ENCODE assay signal across 27 mouse cellular contexts in genomic region chr1:187278472-187278871, GRCm38 (mm10).
DNase-seq lines count a peak whose midpoint lies in the region; ATAC-seq and TF ChIP-seq lines count a peak whose summit lies in the region.
"Had no signal": no experiment of that assay in that cellular context is flagged by ENCODE, and none has a peak within 500 bp of the region (broad histone marks: within the 10 kb centered on the region; RNA-seq: fewer than 3 reads in every experiment).

No protein-coding gene starts in this region.

- TF ChIP-seq EP300 in heart, adult 2 months (IDR thresholded peaks at IDR 0.05; ENCODE audit: insufficient read depth, low read depth, low read length): no peak

- intact Hi-C loops in heart, adult 2 months (cut with DNase I): no loop called here

- H3ac ChIP-seq in C2C12 (ENCODE audit: control insufficient read depth, insufficient read length, low read depth): no peak overlapping the region

- TF ChIP-seq CTCF in C2C12 (IDR thresholded peaks at IDR 0.05; ENCODE audit: control insufficient read depth, insufficient read depth, insufficient read length): no peak
- TF ChIP-seq CTCF in heart, adult 2 months (IDR thresholded peaks at IDR 0.05): no peak

- no peaks in the 10 kb centered on the region for H3K36me3 ChIP-seq in neural tube, embryonic 13.5 days
- H3K36me3 ChIP-seq in C2C12 (ENCODE audit: control insufficient read depth, insufficient read depth): no peaks in the 10 kb centered on the region
- no peaks in the 10 kb centered on the region for H3K36me3 ChIP-seq in neural tube, embryonic 14.5 days (ENCODE audit: control insufficient read depth, insufficient read depth, low read length)
- no peaks in the 10 kb centered on the region for H3K36me3 ChIP-seq in heart, adult 2 months (ENCODE audit: control insufficient read depth, insufficient read depth, low read length)
- H3K36me3 ChIP-seq: embryonic facial prominence, embryonic 13.5 days; embryonic facial prominence, embryonic 15.5 days; forebrain, embryonic 10.5 days; forebrain, embryonic 12.5 days had no signal

- no peak overlapping the region for H3K4me2 ChIP-seq in neural tube, embryonic 13.5 days
- H3K4me2 ChIP-seq in neural tube, embryonic 14.5 days (ENCODE audit: low read depth, low read length): no peak overlapping the region
- H3K4me2 ChIP-seq: embryonic facial prominence, embryonic 13.5 days; embryonic facial prominence, embryonic 15.5 days; forebrain, embryonic 12.5 days had no signal

- no peaks in the 10 kb centered on the region for H3K9me3 ChIP-seq in neural tube, embryonic 13.5 days
- no peaks in the 10 kb centered on the region for H3K9me3 ChIP-seq in neural tube, embryonic 14.5 days (ENCODE audit: control insufficient read depth, low read length)
- H3K9me3 ChIP-seq: embryonic facial prominence, embryonic 13.5 days; embryonic facial prominence, embryonic 15.5 days; forebrain, embryonic 10.5 days; forebrain, embryonic 12.5 days; G1E had no signal

- WGBS in neural tube, embryonic 13.5 days: 19% methylated on average over 5 of the region's 5 CpGs
- 18% methylated on average over 5 of the region's 5 CpGs for WGBS in neural tube, embryonic 14.5 days
- 85% methylated on average over 5 of the region's 5 CpGs for WGBS in heart, adult 2 months

- peaks cover 1% of the 10 kb centered on the region for H3K79me3 ChIP-seq in C2C12 (ENCODE audit: low read depth)

- no peaks in the 10 kb centered on the region for H3K27me3 ChIP-seq in neural tube, embryonic 13.5 days
- H3K27me3 ChIP-seq in C2C12 (ENCODE audit: control insufficient read depth, insufficient read depth, insufficient read length): no peaks in the 10 kb centered on the region
- no peaks in the 10 kb centered on the region for H3K27me3 ChIP-seq in neural tube, embryonic 14.5 days (ENCODE audit: control insufficient read depth, insufficient read depth, low read length)
- H3K27me3 ChIP-seq in heart, adult 2 months (ENCODE audit: control insufficient read depth, insufficient read depth, low read length): no peaks in the 10 kb centered on the region
- H3K27me3 ChIP-seq: embryonic facial prominence, embryonic 13.5 days; embryonic facial prominence, embryonic 15.5 days; forebrain, embryonic 12.5 days had no signal

- H3K4me1 ChIP-seq in neural tube, embryonic 13.5 days (replicated peaks): peaks cover 53% of the 10 kb centered on the region
- H3K4me1 ChIP-seq in neural tube, embryonic 14.5 days (ENCODE audit: control insufficient read depth, insufficient read depth, low read length): peaks cover 25% of the 10 kb centered on the region
- H3K4me1 ChIP-seq in heart, adult 2 months (ENCODE audit: control insufficient read depth, insufficient read depth, low read length): peaks cover 2% of the 10 kb centered on the region; the same call in 1 of the 2 replicates
- H3K4me1 ChIP-seq: embryonic facial prominence, embryonic 13.5 days; embryonic facial prominence, embryonic 15.5 days had no signal

- H3K27ac ChIP-seq in neural tube, embryonic 13.5 days (replicated peaks): no peak overlapping the region
- no peak overlapping the region for H3K27ac ChIP-seq in neural tube, embryonic 14.5 days (ENCODE audit: low read depth, low read length)
- no peak overlapping the region for H3K27ac ChIP-seq in heart, adult 2 months
- H3K27ac ChIP-seq: embryonic facial prominence, embryonic 13.5 days; embryonic facial prominence, embryonic 15.5 days; forebrain, embryonic 10.5 days; forebrain, embryonic 12.5 days had no signal

- no peak for TF ChIP-seq POLR2A in heart, adult 2 months (IDR thresholded peaks at IDR 0.05; ENCODE audit: insufficient read depth, low read depth, low read length)

- peak; percentile 63; the same call in 1 of the 2 replicates for ATAC-seq in neural tube, embryonic 13.5 days (ENCODE audit: low read depth)
- ATAC-seq in neural tube, embryonic 14.5 days (ENCODE audit: low read depth): peak; percentile 78
- ATAC-seq: forebrain, embryonic 14.5 days; forebrain, embryonic 16.5 days had no signal

- no peak overlapping the region for H3K9ac ChIP-seq in neural tube, embryonic 13.5 days
- H3K9ac ChIP-seq in neural tube, embryonic 14.5 days (replicated peaks; ENCODE audit: low read depth, low read length): no peak overlapping the region
- no peak overlapping the region for H3K9ac ChIP-seq in heart, adult 2 months (ENCODE audit: low read depth, low read length)
- H3K9ac ChIP-seq: embryonic facial prominence, embryonic 13.5 days; embryonic facial prominence, embryonic 15.5 days; forebrain, embryonic 12.5 days had no signal

- no peaks in the 10 kb centered on the region for H3K79me2 ChIP-seq in C2C12 (ENCODE audit: control insufficient read depth, insufficient read depth)
- H3K79me2 ChIP-seq in heart, adult 2 months (replicated peaks; ENCODE audit: control insufficient read depth, insufficient read depth, low read length): no peaks in the 10 kb centered on the region

- no peak overlapping the region for H3K4me3 ChIP-seq in neural tube, embryonic 13.5 days
- no peak overlapping the region for H3K4me3 ChIP-seq in C2C12 (ENCODE audit: insufficient read depth, poor library complexity, severe bottlenecking)
- H3K4me3 ChIP-seq in neural tube, embryonic 14.5 days (ENCODE audit: low read depth, low read length): no peak overlapping the region
- no peak overlapping the region for H3K4me3 ChIP-seq in heart, adult 2 months
- H3K4me3 ChIP-seq: embryonic facial prominence, embryonic 13.5 days; embryonic facial prominence, embryonic 15.5 days; erythroblast, embryonic 14.5 days; forebrain, embryonic 10.5 days; forebrain, embryonic 12.5 days had no signal

- no peak for DNase-seq in neural tube, embryonic 10.5 days (ENCODE audit: extremely low spot score, low spot score)
- peak; percentile 47 for DNase-seq in Muller cell, postnatal 12 days (ENCODE audit: inconsistent ontology term)
- no peak for DNase-seq in heart, adult 2 months
- DNase-seq in kidney, postnatal 25 days: no peak
- DNase-seq in layer of hippocampus, postnatal 10 days (ENCODE audit: low spot score in 2 of 2): no peak
- DNase-seq: adrenal gland, adult 2 months; adrenal gland, postnatal 10 days; adrenal gland, postnatal 25 days; B cell, adult 2 months; cerebellum, adult 11 months; cerebellum, adult 18-20 months; cerebellum, adult 8-10 months; cerebellum, adult 9-11 months; cerebellum, postnatal 14 days; cerebellum, postnatal 36 days; embryo, embryonic 11 days had no signal

TF ChIP-seq in C2C12, 6 proteins besides CTCF, POLR2A, EP300 and RAD21:
- TF ChIP-seq FOSL1 (IDR thresholded peaks at IDR 0.05; ENCODE audit: insufficient read depth, low read length, poor library complexity, severe bottlenecking): no peak
- no peak for TF ChIP-seq MYOG (IDR thresholded peaks at IDR 0.05; ENCODE audit: control insufficient read depth, extremely low read depth, insufficient read length)
- peak; percentile 15 for TF ChIP-seq MYOD1 (IDR thresholded peaks at IDR 0.05; ENCODE audit: control insufficient read depth, insufficient read length, low read depth)
